Mouse (Mus musculus) c-Kit-positive CD71-negative TER-119-negative erythroid progenitor cells, embryonic 14.5 days (primary cell): Measurements from ENCODE around the gene Tmem176a.

ENCODE experiments used
- DNase-seq: peaks from one replicate; pipeline ENCODE4 v3.0.0-alpha.2; 2013; ENCODE audit warnings: low read depth

The Tmem176a gene

DNA sequence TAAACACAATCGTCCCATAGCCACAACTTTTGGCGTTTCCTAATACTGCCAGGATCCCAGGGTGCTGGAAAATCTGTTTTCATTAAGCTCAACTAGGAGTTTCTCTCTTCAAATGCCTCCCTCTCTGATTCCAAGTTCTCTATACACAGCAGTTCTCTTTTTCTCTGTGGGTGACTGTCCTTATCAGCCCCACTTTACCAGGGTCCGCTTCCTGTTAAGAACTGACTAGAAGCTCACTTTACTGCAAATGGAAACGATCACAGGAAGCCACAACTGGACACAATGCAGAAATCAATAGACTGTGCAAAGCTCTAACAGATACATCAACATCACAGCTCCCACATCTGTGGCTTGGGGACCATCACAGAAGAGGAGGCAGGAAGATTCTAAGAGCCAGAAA lies 53.5 kb downstream of the Tmem176a start:
- DNase-seq: peak; percentile 35

DNA sequence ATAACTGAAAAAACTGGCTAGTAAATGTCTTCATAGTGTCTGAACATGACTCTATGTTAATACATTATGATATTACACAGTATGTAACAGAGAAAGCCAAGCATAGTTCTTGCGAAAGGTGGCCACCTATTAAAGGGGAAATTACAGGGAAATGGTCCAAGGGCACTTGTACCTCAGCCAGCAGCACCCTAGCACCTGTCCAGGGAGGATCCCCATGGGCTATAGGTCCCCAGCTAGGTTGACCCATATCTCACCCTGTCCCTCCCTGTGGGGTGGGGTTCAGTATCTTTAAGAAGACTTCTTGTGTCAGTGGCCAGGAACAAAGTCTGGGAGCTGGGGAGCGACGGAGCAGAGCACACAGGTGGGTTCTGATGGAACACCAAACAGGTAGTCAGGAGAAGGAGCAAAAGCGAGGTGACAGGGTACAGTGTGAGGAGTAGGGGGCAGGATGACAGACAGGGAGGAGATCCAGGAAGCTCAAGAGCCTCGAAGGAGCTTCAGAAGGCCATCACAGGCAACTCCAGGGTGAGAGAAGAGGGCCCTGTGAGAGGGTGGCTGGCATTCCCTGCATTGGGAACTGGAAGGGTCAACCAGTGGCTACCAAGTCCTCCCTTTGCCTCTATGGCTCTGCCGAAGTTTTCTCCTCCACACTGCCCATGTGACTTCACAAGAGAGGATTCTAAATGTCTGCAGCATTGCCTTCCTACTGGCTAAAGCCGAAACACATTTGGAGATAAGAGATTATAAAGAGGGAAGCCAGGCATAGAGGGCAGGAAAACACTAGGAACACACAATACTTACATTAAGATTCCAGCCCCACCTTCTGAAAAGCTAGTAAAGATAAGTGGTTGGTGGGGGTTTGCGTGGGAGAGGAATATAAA lies 54.5 kb downstream of the Tmem176a start:
- no peak for DNase-seq

DNA sequence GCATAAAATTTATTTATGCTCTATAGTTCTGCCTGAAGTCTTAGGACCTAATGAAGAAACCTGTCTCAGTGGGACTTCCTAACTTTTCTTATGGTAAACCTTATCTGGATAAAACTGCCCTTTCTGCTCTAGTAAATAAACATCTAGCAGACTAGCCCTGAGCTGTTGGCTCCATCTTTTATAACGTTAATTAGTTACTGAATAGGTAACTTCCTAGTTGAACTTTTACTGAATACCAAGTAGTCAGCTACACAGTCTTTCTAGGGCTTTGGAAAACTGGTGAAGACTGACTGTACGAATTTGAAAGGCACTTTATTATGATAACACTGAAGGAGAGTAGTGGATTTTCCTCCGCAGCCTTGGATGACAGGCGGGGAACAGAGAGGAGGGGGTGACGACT lies 55.2 kb downstream of the Tmem176a start:
- DNase-seq: no peak
